Mouse (Mus musculus) activated CD4-positive, CD25-positive, alpha-beta regulatory T cell (primary cell): ENCODE data around the gene Eva1b. TPM values are rescaled to one million over a fixed set of nuclear protein-coding genes. Genes with fewer than 3 reads are reported as not detected.

ENCODE experiments used
- polyA plus RNA-seq, 2 experiments: library from polyadenylated mRNA; unstranded; fragments of 100-300 nt; shearing (Covaris generic); gene quantifications; one replicate each; pipeline ENCODE4 v1.2.1; 2017

Gene Eva1b
- 10 to 100 TPM; 83.8 to 92.8 TPM for polyA plus RNA-seq

DNA sequence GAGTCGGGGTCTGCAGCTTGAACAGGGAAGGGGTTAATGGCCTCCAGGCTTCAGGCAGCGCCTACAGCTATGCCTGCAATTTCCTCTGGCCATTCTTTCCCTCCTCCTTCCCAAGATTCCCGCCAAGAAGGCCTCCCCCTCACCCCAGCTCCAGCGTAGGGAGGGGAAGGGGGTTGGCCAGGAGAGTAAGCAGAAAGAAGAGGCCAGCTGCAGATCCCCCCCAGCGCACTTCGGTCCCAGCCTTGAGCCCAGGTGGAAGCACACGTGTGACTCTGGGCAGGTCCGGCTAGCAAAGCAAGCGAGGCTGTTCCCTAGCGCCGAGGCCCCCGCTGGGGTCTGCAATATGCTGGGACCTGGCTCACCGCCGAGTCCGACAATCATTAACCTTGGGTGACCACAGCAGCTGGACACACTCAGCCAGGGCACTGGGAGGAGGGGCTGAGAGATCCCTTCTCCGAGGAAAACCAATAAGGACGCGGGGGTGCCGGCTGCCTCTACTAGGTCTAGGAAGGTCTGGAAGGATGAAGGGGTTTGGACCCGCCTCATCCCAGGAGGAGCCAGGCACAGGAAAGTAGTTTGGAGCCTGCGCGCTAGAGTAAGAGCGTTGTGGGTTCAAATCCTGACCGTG is at the start of gene Eva1b:
Eva1b (plus strand) TSS at position 212 of the 628 bp plus-strand sequence.

DNA sequence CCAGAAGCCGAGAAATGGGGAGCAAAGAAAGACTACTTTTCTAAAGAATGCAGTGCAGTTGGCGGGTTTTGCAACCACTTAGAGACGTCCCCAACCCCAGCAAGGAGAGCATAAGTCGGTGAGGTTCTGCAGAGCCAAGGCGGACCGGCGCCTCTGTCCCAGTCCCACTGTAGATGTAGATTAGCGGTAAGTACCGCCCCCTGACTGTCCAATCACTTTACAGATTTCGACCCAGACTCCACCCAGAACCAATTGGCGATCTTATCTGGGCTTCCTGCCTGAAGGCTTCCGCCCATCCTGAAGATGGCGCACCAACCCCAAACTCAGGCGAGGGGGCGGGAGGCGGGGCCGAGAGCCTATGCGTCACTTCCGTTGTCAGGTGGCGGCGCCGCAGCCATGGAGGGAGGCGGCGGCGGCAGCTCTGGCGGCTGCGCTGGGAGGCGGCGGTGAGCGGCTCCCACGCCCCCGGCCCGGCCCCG is 43.9 kb upstream of the Eva1b start, which contains the start of gene Stk40:
Stk40 (plus strand) TSS at position 368 of the 479 bp plus-strand sequence.

DNA sequence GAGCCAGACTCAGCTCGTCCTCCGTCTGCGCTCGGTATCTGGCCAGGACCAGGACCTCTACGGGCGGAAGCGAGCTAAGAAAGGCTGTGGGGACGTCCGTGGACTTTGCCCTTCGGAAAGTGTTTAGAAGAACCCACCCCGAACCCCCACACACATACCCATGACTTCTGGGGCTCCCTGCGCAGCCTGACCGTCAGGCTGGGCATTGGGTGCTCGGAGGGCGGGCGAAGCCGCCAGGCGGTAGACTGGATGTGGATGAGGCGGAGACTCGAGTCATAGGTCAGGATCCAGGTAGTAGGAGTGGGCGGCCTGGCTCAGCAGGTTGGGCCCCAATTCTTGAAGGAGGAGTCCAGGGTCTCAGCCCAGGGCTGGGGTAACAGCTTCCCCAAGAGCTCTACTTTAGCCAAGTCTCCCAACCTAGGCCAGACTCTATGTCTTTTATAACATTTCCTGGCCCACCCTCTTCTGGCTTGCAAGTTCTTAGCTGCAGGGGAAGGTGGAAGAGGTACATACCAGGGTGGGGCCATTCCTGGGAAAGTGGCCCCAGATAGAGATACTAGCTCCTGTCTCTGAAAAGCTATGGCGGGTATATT is 15.6 kb downstream of the Eva1b start, which contains the start of gene Sh3d21:
Sh3d21 (minus strand) TSS at position 425 of the 593 bp plus-strand sequence.

Other genes starting within 250 kb of the Eva1b start
- under 1 TPM; 0.18 to 0.71 TPM for gene Csf3r, start 123.2 kb upstream of the Eva1b start, polyA plus RNA-seq
- gene Mrps15, start 100.8 kb upstream of the Eva1b start, polyA plus RNA-seq, result 100 to 1,000 TPM in 1 of 2 experiments, 10 to 100 TPM in 1; 95.5 to 109 TPM
- gene Oscp1, start 89.2 kb upstream of the Eva1b start, polyA plus RNA-seq, result 1 to 10 TPM; 1.2 to 1.6 TPM
- 10 to 100 TPM; 45.3 to 73.6 TPM for gene Lsm10, start 51.1 kb upstream of the Eva1b start, polyA plus RNA-seq
- gene Stk40, start 43.8 kb upstream of the Eva1b start, polyA plus RNA-seq, result 10 to 100 TPM; 29.8 to 58.9 TPM
- 1 to 10 TPM; 1.5 to 2.6 TPM for gene Sh3d21, start 15.7 kb downstream of the Eva1b start, polyA plus RNA-seq
- 100 to 1,000 TPM; 213 to 225 TPM for gene Thrap3, start 55.0 kb downstream of the Eva1b start, polyA plus RNA-seq
- gene Map7d1, start 108.6 kb downstream of the Eva1b start, polyA plus RNA-seq, result 10 to 100 TPM; 28.6 to 70.2 TPM
- 100 to 1,000 TPM; 102 to 105 TPM for gene Trappc3, start 114.6 kb downstream of the Eva1b start, polyA plus RNA-seq
- gene Col8a2, start 139.0 kb downstream of the Eva1b start, polyA plus RNA-seq, result under 1 TPM; 0.23 to 0.58 TPM
- gene Adprhl2, start 174.0 kb downstream of the Eva1b start, polyA plus RNA-seq, result 10 to 100 TPM; 50.5 to 59.0 TPM
- gene Tekt2, start 177.9 kb downstream of the Eva1b start, polyA plus RNA-seq, result under 1 TPM; 0.19 to 0.85 TPM